Mouse (Mus musculus): ENCODE data around the gene Atg2a. TPM values are rescaled to one million over a fixed set of nuclear protein-coding genes. Genes with fewer than 3 reads are reported as not detected.

The Atg2a gene
- polyA plus RNA-seq, 1 experiment from 2014 or later, result 32.5 TPM

DNA sequence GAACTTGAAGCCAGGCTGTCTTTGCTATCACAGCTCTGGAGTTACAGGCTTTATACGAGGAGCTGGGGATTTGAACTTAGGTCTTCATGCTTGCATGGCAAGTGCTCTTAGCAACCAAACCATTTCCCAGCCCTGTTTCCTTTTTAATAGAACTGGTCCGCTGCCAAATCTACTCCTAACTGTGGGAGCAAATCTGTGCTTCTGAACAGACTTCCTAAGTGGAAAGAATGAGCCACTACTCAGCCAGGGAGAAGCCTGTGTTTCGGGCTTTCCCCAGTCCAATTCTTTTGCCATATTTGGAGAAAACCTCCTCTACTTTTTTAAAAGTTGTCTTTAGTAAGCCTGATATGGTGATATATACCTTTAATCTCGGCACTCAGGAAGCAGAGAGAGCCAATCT, 31.3 kb downstream of the Atg2a start:
- in situ Hi-C loops (cut with MboI; ENCODE audit: low pct_unique_long_range_greater_than_20kb), result loop anchor here (5.0 kb wide), 1 partner anchor 35 kb away; the partner anchor contains the start of gene Cdc42bpg
- DNase-seq (ENCODE audit: low read depth, low spot score), result no peak
- ATAC-seq, result no peak
- CTCF ChIA-PET, result interaction anchor here (1.1 to 7.8 kb wide), 3 partner anchors 10 to 59 kb away, joined by 3 to 89 read pairs (median 10); no protein-coding TSS in a partner anchor
- POLR2A ChIA-PET, result interaction anchor here (1.5 kb wide), 1 partner anchor 14 kb away, joined by 3 read pairs; no protein-coding TSS in a partner anchor
- H3K27me3 ChIP-seq, result no peaks in the 10 kb centered on the region
- TF ChIP-seq CTCF (IDR thresholded peaks at IDR 0.05), result no peak

DNA sequence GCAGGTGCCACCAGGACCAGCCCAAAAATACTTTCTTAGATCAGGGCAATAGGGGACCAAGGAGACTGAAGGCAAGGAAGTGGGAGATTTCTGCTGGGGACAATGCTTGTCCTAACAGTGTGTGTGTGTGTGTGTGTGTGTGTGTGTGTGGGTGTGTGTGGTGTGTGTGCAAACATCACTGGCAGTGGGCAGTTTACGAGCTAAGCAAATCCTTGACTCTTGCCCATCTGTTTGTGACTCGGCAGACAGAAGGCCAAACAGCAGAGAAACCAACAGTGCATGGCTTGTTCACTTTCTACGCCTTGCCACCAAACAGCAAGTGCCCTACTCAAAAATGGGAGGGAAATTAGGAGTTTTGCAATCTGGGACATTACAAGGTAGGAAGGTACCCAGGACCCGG, 32.1 kb downstream of the Atg2a start:
- ChIA-PET CTCF (interaction anchor here (1.1 to 7.8 kb wide), 3 partner anchors 10 to 58 kb away, joined by 3 to 89 read pairs (median 10); no protein-coding TSS in a partner anchor), POLR2A (no interaction called here)
- no peak for DNase-seq (ENCODE audit: low read depth, low spot score)
- TF ChIP-seq CTCF (IDR thresholded peaks at IDR 0.05), result no peak
- H3K27me3 ChIP-seq, result no peaks in the 10 kb centered on the region
- in situ Hi-C loops (cut with MboI; ENCODE audit: low pct_unique_long_range_greater_than_20kb), result loop anchor here (5.0 kb wide), 1 partner anchor 34 kb away; the partner anchor contains the start of gene Cdc42bpg
- ATAC-seq, result no peak

DNA sequence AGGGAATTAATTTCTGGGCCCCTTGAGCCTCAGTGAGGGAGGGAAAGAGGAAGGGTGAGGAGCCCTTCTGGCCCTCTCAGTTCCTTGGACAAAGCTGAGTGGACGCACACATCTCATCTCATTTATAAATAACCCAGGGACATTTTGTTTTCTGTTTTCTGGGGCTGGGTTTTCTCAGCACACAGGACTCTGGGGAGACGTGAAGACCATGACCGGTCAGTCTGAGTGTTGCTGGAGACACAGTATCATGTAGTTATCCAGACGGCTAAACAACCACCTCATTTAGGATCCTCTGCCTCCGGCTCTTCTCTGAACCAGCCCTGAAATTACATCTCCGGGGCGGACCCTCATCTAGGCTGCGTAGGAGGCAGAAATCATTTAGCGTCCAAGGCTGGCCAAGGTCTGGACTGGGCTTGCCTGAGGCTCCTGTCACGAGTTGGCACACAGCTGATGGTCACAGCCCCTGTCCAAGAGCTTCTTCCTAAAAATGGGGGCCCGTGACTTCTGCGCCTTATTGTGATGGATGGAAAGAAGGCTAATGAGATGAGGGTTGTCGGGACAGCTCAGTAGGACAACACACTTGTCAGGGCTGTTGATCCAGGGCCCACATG, 32.6 kb downstream of the Atg2a start:
- in situ Hi-C loops (cut with MboI; ENCODE audit: low pct_unique_long_range_greater_than_20kb), result loop anchor here (5.0 kb wide), 1 partner anchor 33 kb away; the partner anchor contains the start of gene Cdc42bpg
- ATAC-seq, result no peak
- ChIA-PET CTCF (interaction anchor here (1.3 to 7.8 kb wide), 4 partner anchors 11 to 132 kb away, joined by 3 to 89 read pairs (median 7); partner anchors contain the start of gene Arl2), POLR2A (no interaction called here)
- no peaks in the 10 kb centered on the region for H3K27me3 ChIP-seq
- no peak for DNase-seq (ENCODE audit: low read depth, low spot score)
- no peak for TF ChIP-seq CTCF (IDR thresholded peaks at IDR 0.05)

DNA sequence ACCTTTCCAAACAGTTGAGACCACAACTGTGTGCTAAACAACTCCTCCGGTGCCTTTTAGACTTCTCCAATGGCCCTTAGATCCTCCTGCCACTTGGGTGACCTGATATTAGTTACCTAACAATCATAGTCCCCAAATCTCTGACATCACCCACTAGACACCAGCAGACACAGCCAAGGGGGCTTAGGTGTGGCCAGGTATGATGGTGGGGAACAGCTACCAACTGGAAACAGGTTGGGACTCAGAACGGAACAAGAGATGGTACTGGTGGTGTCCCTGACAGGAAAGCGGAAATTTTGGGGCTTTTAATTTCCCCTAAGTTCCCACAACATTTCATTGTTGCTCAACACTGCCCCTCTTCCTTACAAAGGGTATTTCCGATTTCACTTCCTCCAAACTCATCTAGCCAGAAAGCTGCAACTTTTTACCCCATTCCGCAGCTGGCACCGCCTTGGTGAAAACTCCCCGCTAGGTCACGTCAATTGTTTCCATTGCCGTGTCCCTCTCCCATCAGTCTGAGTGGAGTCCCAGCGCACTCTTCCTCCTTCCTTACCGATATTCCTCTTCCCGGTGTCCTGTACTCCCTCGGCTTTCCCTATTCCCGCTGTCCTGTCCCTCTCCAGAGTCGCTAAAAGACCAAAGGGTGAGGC, 34.4 kb downstream of the Atg2a start:
- ATAC-seq (no peak), DNase-seq (ENCODE audit: low read depth, low spot score) (no peak)
- TF ChIP-seq CTCF (IDR thresholded peaks at IDR 0.05), result no peak
- H3K27me3 ChIP-seq, result no peaks in the 10 kb centered on the region
- POLR2A ChIA-PET, result interaction anchor here (0.7 to 4.9 kb wide), 5 partner anchors 9 to 420 kb away, joined by 3 to 28 read pairs (median 4); no protein-coding TSS in a partner anchor
- CTCF ChIA-PET, result interaction anchor here (0.9 to 7.8 kb wide), 10 partner anchors 10 to 134 kb away, joined by 3 to 89 read pairs (median 4); partner anchors contain the start of gene Arl2
- in situ Hi-C loops (cut with MboI; ENCODE audit: low pct_unique_long_range_greater_than_20kb), result no loop called here

DNA sequence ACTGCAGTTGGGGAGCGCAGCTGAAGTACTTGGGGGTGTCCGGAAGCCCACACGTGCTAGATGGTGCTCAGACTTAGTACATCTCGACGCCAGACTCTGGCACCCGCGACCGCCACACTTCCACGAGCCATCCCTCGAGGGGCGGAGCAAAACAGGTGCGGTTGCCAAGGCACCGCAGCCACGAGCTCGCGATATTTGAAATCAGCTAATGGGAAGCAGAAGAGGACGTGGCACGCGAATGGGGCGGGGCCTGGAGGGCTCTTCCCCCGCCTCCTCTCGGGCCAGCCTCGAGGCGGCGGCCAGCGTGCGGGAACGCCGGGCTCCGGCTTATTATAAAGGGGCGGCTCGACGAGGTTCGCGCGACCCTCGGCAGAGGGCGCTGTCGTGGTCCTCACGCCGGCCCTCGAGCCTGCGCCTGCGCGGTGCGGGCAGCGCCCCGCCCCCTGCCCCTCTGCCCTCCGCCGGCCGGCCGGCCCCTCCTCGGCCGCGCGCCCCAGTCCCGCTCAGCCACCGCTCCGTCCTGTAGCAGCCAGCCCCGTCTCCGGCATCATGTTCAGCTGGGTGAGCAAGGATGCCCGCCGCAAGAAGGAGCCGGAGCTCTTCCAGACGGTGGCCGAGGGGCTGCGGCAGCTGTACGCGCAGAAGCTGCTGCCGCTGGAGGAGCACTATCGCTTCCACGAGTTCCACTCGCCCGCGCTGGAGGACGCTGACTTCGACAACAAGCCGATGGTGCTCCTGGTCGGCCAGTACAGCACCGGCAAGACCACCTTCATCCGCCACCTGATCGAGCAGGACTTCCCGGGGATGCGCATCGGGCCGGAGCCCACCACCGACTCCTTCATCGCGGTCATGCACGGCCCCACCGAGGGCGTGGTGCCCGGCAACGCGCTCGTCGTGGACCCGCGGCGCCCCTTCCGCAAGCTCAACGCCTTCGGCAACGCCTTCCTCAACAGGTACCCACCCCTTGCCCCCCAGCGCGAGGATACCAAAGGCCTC, 35.3 kb downstream of the Atg2a start, which contains the start of gene Ehd1:
Ehd1 (plus strand) TSS at position 300 of the 996 bp plus-strand sequence.
- no peaks in the 10 kb centered on the region for H3K27me3 ChIP-seq
- in situ Hi-C loops (cut with MboI; ENCODE audit: low pct_unique_long_range_greater_than_20kb), result no loop called here
- POLR2A ChIA-PET, result interaction anchor here (0.6 to 4.9 kb wide), 6 partner anchors 10 to 27 kb away, joined by 3 to 28 read pairs (median 12); no protein-coding TSS in a partner anchor
- CTCF ChIA-PET, result interaction anchor here (0.8 to 7.8 kb wide), 13 partner anchors 8 to 56 kb away, joined by 3 to 89 read pairs (median 4); partner anchors contain the start of gene Cdc42bpg
- no peak for TF ChIP-seq CTCF (IDR thresholded peaks at IDR 0.05)
- DNase-seq (ENCODE audit: low read depth, low spot score), result peak; percentile 94
- ATAC-seq, result peak; percentile 80

DNA sequence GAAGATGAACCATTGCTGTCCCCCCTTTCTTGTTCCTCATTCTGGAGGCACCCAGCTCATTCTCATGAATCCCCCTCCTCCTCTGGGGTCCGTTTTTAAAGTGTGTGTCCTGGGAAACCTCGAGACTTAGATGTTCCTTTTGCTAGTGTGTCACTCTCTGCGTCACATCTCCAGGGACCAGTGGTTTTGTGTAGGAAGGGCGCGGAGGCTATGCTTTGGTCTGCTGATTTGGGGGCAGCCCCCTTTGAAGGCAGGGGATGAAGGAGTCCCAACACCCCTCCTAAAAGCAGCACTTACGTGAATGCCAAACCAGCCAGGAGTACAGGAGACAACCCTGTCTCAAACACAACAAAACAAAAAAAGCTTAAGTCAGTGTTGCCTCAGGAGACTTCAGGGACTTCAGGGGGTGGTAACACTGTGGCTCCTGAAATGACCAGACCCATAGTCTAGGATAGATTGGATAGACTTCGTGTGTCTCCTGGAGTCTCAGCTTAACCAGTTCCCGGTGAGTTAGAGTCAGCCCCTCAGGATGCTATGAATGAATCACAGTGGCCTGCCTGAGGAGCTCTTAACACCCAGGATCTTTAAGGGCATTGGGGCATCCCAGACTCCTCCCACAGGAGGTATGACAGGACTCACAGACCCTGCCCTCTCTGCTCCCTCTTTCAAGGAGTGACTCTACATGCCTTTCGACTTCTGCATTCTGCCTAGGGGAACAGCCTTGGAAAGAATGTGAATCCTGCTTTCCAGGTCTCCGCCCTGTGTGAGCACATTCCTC, 36.4 kb downstream of the Atg2a start:
- ChIA-PET POLR2A (interaction anchor here (1.0 to 4.9 kb wide), 6 partner anchors 9 to 36 kb away, joined by 4 to 28 read pairs (median 12); partner anchors contain the start of gene Atg2a), CTCF (interaction anchor here (0.8 to 7.8 kb wide), 10 partner anchors 9 to 136 kb away, joined by 3 to 89 read pairs (median 6); partner anchors contain the start of genes Arl2 and Cdc42bpg)
- H3K27me3 ChIP-seq, result no peaks in the 10 kb centered on the region
- ATAC-seq (peak; percentile 81), DNase-seq (ENCODE audit: low read depth, low spot score) (peak; percentile 83)
- in situ Hi-C loops (cut with MboI; ENCODE audit: low pct_unique_long_range_greater_than_20kb), result no loop called here
- TF ChIP-seq CTCF (IDR thresholded peaks at IDR 0.05), result no peak

DNA sequence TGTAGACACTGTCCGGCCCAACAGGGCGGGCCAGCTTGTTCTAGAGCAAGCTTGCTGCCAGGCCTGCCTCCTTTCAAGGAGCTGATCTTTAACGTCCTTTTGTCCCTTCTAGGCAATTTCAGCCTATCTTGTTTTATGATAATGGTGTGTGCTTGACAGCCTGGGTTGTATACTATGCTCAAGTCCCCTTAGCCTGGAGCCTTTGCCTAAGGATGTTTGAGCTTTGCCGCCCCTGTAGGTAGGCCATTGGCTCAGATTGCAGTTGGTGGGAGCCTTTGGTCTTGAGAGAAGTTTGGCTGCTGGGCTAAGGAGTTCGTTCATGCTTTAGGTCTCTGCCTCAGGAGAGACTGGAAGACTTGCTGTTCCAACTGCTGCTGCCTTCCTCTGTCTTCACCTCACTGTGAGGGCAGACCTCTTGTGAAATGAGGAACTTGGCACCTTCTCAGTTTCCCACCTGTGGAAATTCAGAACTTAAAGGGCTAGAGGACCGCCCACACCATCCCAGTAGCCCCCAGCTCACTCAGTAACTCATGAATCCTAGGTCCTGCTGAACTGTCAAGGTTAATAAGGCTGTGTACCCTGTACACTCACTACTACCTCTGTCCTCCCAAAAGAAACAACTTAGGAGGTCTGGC, 37.1 kb downstream of the Atg2a start:
- CTCF ChIA-PET, result interaction anchor here (1.0 to 7.8 kb wide), 8 partner anchors 9 to 137 kb away, joined by 3 to 89 read pairs (median 6); partner anchors contain the start of genes Arl2 and Cdc42bpg

DNA sequence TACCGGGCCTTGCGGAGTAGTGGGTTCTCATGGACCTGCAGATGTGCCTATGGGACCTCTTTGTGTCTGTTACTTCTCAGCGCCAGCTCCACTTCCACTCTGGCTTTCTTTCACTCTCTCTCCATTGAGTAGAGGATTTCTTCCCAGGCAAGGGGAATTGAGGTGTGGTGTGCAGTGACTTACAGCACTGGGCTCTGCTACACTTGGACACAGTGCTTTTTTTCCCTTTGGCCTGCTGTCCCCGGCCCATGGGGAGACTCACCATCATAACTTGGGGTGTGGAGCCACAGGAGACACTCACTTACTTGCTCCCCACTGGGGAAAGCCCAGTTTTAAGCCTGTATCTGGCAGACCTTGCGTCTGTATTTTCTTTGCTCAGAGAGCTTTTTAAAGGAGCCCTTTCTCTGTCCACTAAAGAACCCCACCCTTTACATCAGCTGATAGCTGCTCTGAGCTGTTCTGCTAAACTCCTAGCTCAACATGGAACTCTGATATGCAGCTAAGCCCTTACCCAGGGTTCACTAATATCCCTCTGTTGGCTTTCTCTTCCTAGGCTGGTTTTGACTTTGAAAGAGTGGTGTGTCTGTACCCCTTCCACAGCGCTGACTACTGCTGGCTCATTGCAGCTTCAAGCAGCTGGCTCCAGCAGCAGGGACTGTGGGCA, 38.1 kb downstream of the Atg2a start:
- ATAC-seq (no peak), DNase-seq (ENCODE audit: low read depth, low spot score) (no peak)
- TF ChIP-seq CTCF (IDR thresholded peaks at IDR 0.05), result no peak
- ChIA-PET CTCF (interaction anchor here (0.8 to 7.8 kb wide), 4 partner anchors 10 to 144 kb away, joined by 3 to 89 read pairs (median 3); no protein-coding TSS in a partner anchor), POLR2A (interaction anchor here (4.5 to 4.9 kb wide), 2 partner anchors 13 to 18 kb away, joined by 18 to 28 read pairs; no protein-coding TSS in a partner anchor)
- in situ Hi-C loops (cut with MboI; ENCODE audit: low pct_unique_long_range_greater_than_20kb), result no loop called here
- H3K27me3 ChIP-seq, result no peaks in the 10 kb centered on the region

More for the DNA sequence above, 37.1 kb downstream of the Atg2a start:
- TF ChIP-seq CTCF (IDR thresholded peaks at IDR 0.05), result no peak
- DNase-seq (ENCODE audit: low read depth, low spot score) (no peak), ATAC-seq (no peak)
- in situ Hi-C loops (cut with MboI; ENCODE audit: low pct_unique_long_range_greater_than_20kb), result no loop called here
- H3K27me3 ChIP-seq, result no peaks in the 10 kb centered on the region
- POLR2A ChIA-PET, result interaction anchor here (1.0 to 4.9 kb wide), 5 partner anchors 8 to 37 kb away, joined by 4 to 28 read pairs (median 14); partner anchors contain the start of gene Atg2a
